Mouse (Mus musculus) CH12.LX (cell line): ENCODE measurements around the gene Arrdc1. TPM values are rescaled to one million over a fixed set of nuclear protein-coding genes. Genes with fewer than 3 reads are reported as not detected.
A peak's percentile ranks its signal among the peaks of the same experiment; 100 is the strongest.

Experiments used
- DNase-seq: peaks from one replicate; pipeline ENCODE4 v3.0.0-alpha.2; 2013; ENCODE audit errors: extremely low read depth
- H3K27ac ChIP-seq: 2 replicates; pipeline ENCODE4 v1.5.1; 2012; ENCODE audit warnings: low read depth, mild to moderate bottlenecking, control low read depth, moderate library complexity; ENCODE audit not compliant: insufficient read depth
- H3K27me3 ChIP-seq: replicated peaks from 2 replicates; pipeline ENCODE3; 2012; ENCODE audit warnings: inconsistent platforms
- H3K36me3 ChIP-seq, 2 experiments: replicated peaks in 1 of 2; 2 replicates each; pipeline versions ENCODE3 to v1.6.1; 2012; ENCODE audit warnings: inconsistent platforms in 1 of 2, low read length in 1 of 2, mild to moderate bottlenecking in 1 of 2, mixed read lengths in 1 of 2, moderate library complexity in 1 of 2; ENCODE audit not compliant: control insufficient read depth in 1 of 2, insufficient read depth in 1 of 2
- H3K4me1 ChIP-seq, 2 experiments: 2 replicates each; pipeline ENCODE4 v1.6.1; 2012; ENCODE audit warnings: inconsistent platforms in 1 of 2, moderate library complexity in 1 of 2; ENCODE audit not compliant: insufficient read depth in 2 of 2, control insufficient read depth in 1 of 2
- H3K4me2 ChIP-seq: 2 replicates; pipeline ENCODE4 v1.6.1; 2012; ENCODE audit warnings: low read depth, mild to moderate bottlenecking, control low read depth; ENCODE audit not compliant: poor library complexity, insufficient read depth, severe bottlenecking
- H3K4me3 ChIP-seq, 3 experiments: fragments of 150-350 bp in 1 of 3; sonication (generic) in 1 of 3; replicated peaks in 1 of 3; 2 replicates each; pipeline versions ENCODE3 to v1.5.1; 2011 to 2012; ENCODE audit warnings: low read depth in 2 of 3, low read length in 2 of 3, mild to moderate bottlenecking in 2 of 3, moderate library complexity in 2 of 3, control low read depth in 1 of 3, improper control_type of control experiment in 1 of 3, inconsistent platforms in 1 of 3, mixed read lengths in 1 of 3; ENCODE audit not compliant: poor library complexity in 1 of 3
- H3K79me2 ChIP-seq: replicated peaks from 2 replicates; pipeline ENCODE4 v1.6.1; 2012; ENCODE audit warnings: mild to moderate bottlenecking, moderate library complexity; ENCODE audit not compliant: control insufficient read depth, poor library complexity, insufficient read depth, severe bottlenecking; ENCODE audit errors: extremely low read depth
- H3K9ac ChIP-seq: 2 replicates; pipeline ENCODE4 v1.6.1; 2012; ENCODE audit warnings: low read depth, mild to moderate bottlenecking, control low read depth, moderate library complexity; ENCODE audit not compliant: insufficient read depth
- H3K9me3 ChIP-seq: replicated peaks from 2 replicates; pipeline ENCODE3; 2012; ENCODE audit warnings: low read length, inconsistent platforms, mixed read lengths
- CTCF ChIP-seq, 2 experiments: IDR thresholded peaks in 1 of 2; conservative IDR thresholded peaks in 1 of 2; 2 replicates each; pipeline ENCODE4 v1.5.1; 2011 to 2012; ENCODE audit warnings: low read depth in 2 of 2, low read length in 2 of 2, improper control_type of control experiment in 1 of 2, inconsistent platforms in 1 of 2, mild to moderate bottlenecking in 1 of 2, moderate library complexity in 1 of 2
- EP300 ChIP-seq: IDR thresholded peaks from 2 replicates; pipeline ENCODE4 v1.6.1; 2011; ENCODE audit warnings: low read length, improper control_type of control experiment
- HCFC1 ChIP-seq: IDR thresholded peaks from 2 replicates; pipeline ENCODE4 v1.6.1; 2012; ENCODE audit warnings: low read depth, mild to moderate bottlenecking, inconsistent platforms, low read length, improper control_type of control experiment
- JUN ChIP-seq: IDR thresholded peaks from 2 replicates; pipeline ENCODE4 v1.6.1; 2011; ENCODE audit warnings: low read depth, mild to moderate bottlenecking, low read length, improper control_type of control experiment, moderate library complexity; ENCODE audit not compliant: insufficient read depth
- JUND ChIP-seq: conservative IDR thresholded peaks from 2 replicates; pipeline ENCODE4 v1.6.1; 2011; ENCODE audit warnings: low read depth, low read length, improper control_type of control experiment
- KAT2A ChIP-seq: IDR thresholded peaks from 2 replicates; pipeline ENCODE4 v1.6.1; 2012; ENCODE audit warnings: low read length, improper control_type of control experiment, inconsistent platforms; ENCODE audit not compliant: insufficient replicate concordance
- SMC3 ChIP-seq: IDR thresholded peaks from 2 replicates; pipeline ENCODE4 v1.6.1; 2011; ENCODE audit warnings: low read depth, low read length, improper control_type of control experiment
- TBP ChIP-seq: conservative IDR thresholded peaks from 2 replicates; pipeline ENCODE4 v1.6.1; 2011; ENCODE audit warnings: low read depth, low read length, improper control_type of control experiment
- USF2 ChIP-seq: conservative IDR thresholded peaks from 2 replicates; pipeline ENCODE4 v1.6.1; 2011; ENCODE audit warnings: low read depth, low read length, improper control_type of control experiment
- ZNF384 ChIP-seq: IDR thresholded peaks from 2 replicates; pipeline ENCODE4 v1.6.1; 2012; ENCODE audit warnings: low read depth, low read length, improper control_type of control experiment, inconsistent platforms
- dilution Hi-C: fragments of 300-500 bp; cut with MboI; formaldehyde crosslinking; loops from 2 replicates; pipeline ENCODE4 v1.14.3; 2020; ENCODE audit warnings: low sequenced_read_pairs; ENCODE audit not compliant: extremely low pct_unique_long_range_greater_than_20kb, extremely low pct_ligation_motif_present
- in situ Hi-C: fragments of 300-500 bp; cut with MboI; formaldehyde crosslinking; loops from 3 replicates; pipeline ENCODE4 v1.14.3; 2019; ENCODE audit warnings: low sequenced_read_pairs, low pct_ligation_motif_present, low pct_unique_long_range_greater_than_20kb, mixed read lengths
- polyA plus RNA-seq: library from polyadenylated mRNA; unstranded; fragments of >175 nt; gene quantifications from 2 replicates; pipeline ENCODE4 v1.2.1, GENCODE M21; 2012; ENCODE audit warnings: low read depth; ENCODE audit not compliant: insufficient read length
- total RNA-seq, 2 experiments: library from RNA; depleted of rRNA; stranded (reverse); fragments of 300-350 nt in 1 of 2; fragments of >200 nt in 1 of 2; gene quantifications; 2 replicates each; pipeline ENCODE4 v1.2.3; 2012 to 2014

The Arrdc1 gene
- total and polyA plus RNA-seq, 3 experiments = 24.6 to 32.8 (median 31.5) TPM

DNA sequence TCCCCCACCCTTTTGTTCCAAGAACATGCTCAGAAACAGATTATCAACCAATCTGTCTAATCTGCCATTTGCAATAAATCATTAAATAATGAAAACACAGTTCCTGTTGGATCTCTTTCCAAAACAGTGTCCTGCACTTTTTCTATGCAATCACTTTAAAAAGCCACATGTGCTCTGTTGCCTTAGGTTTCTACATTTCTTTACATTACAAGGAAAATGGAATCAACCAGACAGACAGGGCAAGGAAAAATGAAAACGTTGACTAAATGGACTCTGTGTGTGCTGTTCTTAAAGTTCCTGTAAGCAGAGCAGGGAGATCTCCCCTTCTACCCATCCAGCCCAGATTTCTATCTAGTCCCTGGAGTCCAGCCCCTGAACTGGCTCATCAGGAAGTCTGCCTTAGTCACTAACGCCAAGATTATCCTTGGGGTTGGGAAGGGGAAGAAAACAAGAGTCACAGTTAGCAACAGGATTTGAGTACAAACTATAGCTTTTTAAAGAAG, 29.3 kb downstream of the Arrdc1 start:
- Histone ChIP-seq H3K79me2 (peaks cover 11% of the 10 kb centered on the region), H3K27me3 (no peaks in the 10 kb centered on the region), H3K4me2 (no peak overlapping the region), H3K4me3 (no peak overlapping the region), H3K36me3 (peaks cover 0 to 18% of the 10 kb centered on the region in 2 experiments), H3K4me1 (peaks cover 0 to 41% of the 10 kb centered on the region in 2 experiments; a peak in 2 of 4 replicates), H3K9ac (no peak overlapping the region), H3K27ac (no peak overlapping the region), H3K9me3 (no peaks in the 10 kb centered on the region)
- in situ Hi-C loops = no loop called here
- dilution Hi-C loops = no loop called here
- TF ChIP-seq SMC3 (no peak), TBP (no peak), KAT2A (no peak), JUN (no peak), USF2 (no peak), JUND (no peak)
- no peak for DNase-seq

DNA sequence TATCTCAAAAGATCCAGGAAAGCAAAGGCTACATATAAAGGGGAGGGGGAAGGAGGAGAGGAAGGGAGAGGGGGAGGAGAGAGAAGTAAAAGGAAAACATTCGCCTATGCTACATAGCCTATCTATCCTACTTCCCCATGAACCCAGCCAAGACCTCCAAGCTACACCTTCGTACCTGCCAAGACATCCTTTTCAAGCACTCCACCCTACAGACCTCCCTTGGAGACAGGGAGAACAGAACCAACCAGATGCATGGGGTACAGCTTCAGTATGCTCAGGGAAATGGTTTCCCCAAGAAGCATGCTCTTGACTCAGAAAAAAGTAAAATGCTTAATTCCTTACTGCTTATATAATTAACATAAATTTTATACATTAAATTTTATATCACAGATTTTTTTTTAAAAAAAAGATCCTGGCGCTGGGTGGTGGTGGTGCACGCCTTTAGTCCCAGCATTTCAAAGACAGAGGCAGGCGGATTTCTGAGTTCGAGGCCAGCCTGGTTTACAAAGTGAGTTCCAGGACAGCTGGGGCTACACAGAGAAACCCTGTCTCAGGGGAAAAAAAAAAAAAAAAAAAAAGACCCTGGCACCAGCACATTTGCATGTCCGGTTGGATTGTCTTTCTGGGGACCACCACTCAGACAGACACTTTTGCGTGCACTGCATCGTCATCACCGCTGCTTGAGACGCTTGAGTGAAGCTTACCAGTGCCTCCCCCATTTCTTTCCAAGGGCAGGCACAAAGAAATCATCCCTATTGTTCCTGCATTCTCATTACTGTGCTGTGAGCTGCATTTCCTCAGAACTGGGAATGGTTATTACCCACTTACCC, 30.0 kb downstream of the Arrdc1 start:
- Histone ChIP-seq H3K27ac (no peak overlapping the region), H3K4me2 (no peak overlapping the region), H3K4me1 (peaks cover 0 to 35% of the 10 kb centered on the region in 2 experiments; a peak in 2 of 4 replicates), H3K9me3 (no peaks in the 10 kb centered on the region), H3K27me3 (no peaks in the 10 kb centered on the region), H3K79me2 (peaks cover 16% of the 10 kb centered on the region; the same call in 1 of the 2 replicates), H3K36me3 (peaks cover 0 to 19% of the 10 kb centered on the region in 2 experiments), H3K9ac (no peak overlapping the region), H3K4me3 (no peak overlapping the region)
- in situ Hi-C loops (no loop called here), dilution Hi-C loops (no loop called here)
- TF ChIP-seq TBP = no peak
- peak; percentile 40 for TF ChIP-seq ZNF384
- no peak for TF ChIP-seq HCFC1
- no peak for DNase-seq

DNA sequence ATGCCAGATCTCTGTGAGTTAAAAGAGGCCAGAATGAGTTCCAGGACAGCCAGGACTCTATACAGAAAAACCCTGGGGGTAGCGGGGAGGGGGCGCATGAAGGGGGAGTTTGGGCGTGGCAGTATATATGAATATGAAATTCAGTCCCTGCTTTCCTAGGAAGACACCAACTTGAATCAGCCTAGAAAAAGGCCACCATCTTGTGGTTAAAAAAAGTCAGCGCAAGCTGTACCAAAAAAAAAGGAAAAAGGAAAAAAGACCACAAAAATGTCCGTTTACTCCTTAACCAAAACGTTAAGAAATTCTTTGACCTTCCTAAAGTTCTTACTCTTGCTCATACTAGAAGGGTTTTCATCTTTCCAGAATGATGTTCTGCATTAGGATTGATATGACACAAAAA, 32.1 kb downstream of the Arrdc1 start:
- no peaks in the 10 kb centered on the region for H3K9me3 ChIP-seq
- peaks cover 0 to 25% of the 10 kb centered on the region in 2 experiments for H3K36me3 ChIP-seq
- peaks cover 14% of the 10 kb centered on the region; the same call in 1 of the 2 replicates for H3K79me2 ChIP-seq
- no peak overlapping the region for H3K9ac ChIP-seq
- TF ChIP-seq CTCF (conservative IDR thresholded peaks at IDR 0.05 in 1 of 2, IDR thresholded peaks at IDR 0.05 in 1 of 2; ENCODE audit: low read depth in 2 of 2, low read length in 2 of 2) = peak in 1 of 2 experiments; percentile 11; a peak in 1 of 4 replicates
- no peak for TF ChIP-seq EP300
- no peak overlapping the region for H3K4me3 ChIP-seq
- no peak overlapping the region for H3K27ac ChIP-seq
- no peaks in the 10 kb centered on the region for H3K27me3 ChIP-seq
- in situ Hi-C loops (no loop called here), dilution Hi-C loops (no loop called here)
- peaks cover 0 to 30% of the 10 kb centered on the region in 2 experiments; a peak in 2 of 4 replicates for H3K4me1 ChIP-seq
- no peak for DNase-seq
- H3K4me2 ChIP-seq = no peak overlapping the region
